10 mouse cellular contexts compared by ENCODE assay signal in genomic region chr17:28080817-28081165, GRCm38 (mm10). TPM values are rescaled to one million over a fixed set of nuclear protein-coding genes. Genes with fewer than 3 reads are reported as not detected.
DNase-seq lines count a peak whose midpoint lies in the region; ATAC-seq and TF ChIP-seq lines count a peak whose summit lies in the region.
"Had no signal": no experiment of that assay in that cellular context is flagged by ENCODE, and none has a peak within 500 bp of the region (broad histone marks: within the 10 kb centered on the region; RNA-seq: fewer than 3 reads in every experiment).

No protein-coding gene starts in this region.

- peaks cover 50% of the 10 kb centered on the region for H3K4me1 ChIP-seq in kidney, embryonic 15.5 days
- H3K4me1 ChIP-seq in embryonic facial prominence, embryonic 14.5 days (ENCODE audit: control insufficient read depth, insufficient read depth, low read length): 0 out of 2 replicates have a peak, but pooled peaks cover 3% of the 10 kb centered on the region
- H3K4me1 ChIP-seq in hindbrain, postnatal 0 days (ENCODE audit: insufficient read depth, low read length): no peaks in the 10 kb centered on the region
- 0 out of 2 replicates have a peak, but pooled peaks cover 4% of the 10 kb centered on the region for H3K4me1 ChIP-seq in midbrain, embryonic 14.5 days (ENCODE audit: control insufficient read depth, insufficient read depth, low read length)

- no peaks in the 10 kb centered on the region for H3K9me3 ChIP-seq in kidney, embryonic 15.5 days (replicated peaks)
- H3K9me3 ChIP-seq in embryonic facial prominence, embryonic 14.5 days (ENCODE audit: control insufficient read depth, low read length): no peaks in the 10 kb centered on the region
- no peaks in the 10 kb centered on the region for H3K9me3 ChIP-seq in hindbrain, postnatal 0 days (ENCODE audit: low read length)
- no peaks in the 10 kb centered on the region for H3K9me3 ChIP-seq in midbrain, embryonic 14.5 days (ENCODE audit: control insufficient read depth, low read length)

- H3K27me3 ChIP-seq in kidney, embryonic 15.5 days: 0 out of 2 replicates have a peak, but pooled peaks cover 7% of the 10 kb centered on the region
- no peaks in the 10 kb centered on the region for H3K27me3 ChIP-seq in embryonic facial prominence, embryonic 14.5 days (replicated peaks; ENCODE audit: control insufficient read depth, insufficient read depth, low read length)
- H3K27me3 ChIP-seq in hindbrain, postnatal 0 days (ENCODE audit: insufficient read depth, low read length): no peaks in the 10 kb centered on the region
- 0 out of 2 replicates have a peak, but pooled peaks cover 2% of the 10 kb centered on the region for H3K27me3 ChIP-seq in midbrain, embryonic 14.5 days (ENCODE audit: control insufficient read depth, insufficient read depth, low read length)

- peak overlapping the region; percentile 100 for H3K4me2 ChIP-seq in kidney, embryonic 15.5 days
- H3K4me2 ChIP-seq in embryonic facial prominence, embryonic 14.5 days (ENCODE audit: low read depth, low read length): peak overlapping the region; percentile 100
- peak overlapping the region; percentile 99 for H3K4me2 ChIP-seq in hindbrain, postnatal 0 days (ENCODE audit: low read depth, low read length)
- H3K4me2 ChIP-seq in midbrain, embryonic 14.5 days (ENCODE audit: low read length): peak overlapping the region; percentile 99

- peak overlapping the region; percentile 71 for H3K4me3 ChIP-seq in kidney, embryonic 15.5 days (replicated peaks)
- H3K4me3 ChIP-seq in embryonic facial prominence, embryonic 14.5 days (ENCODE audit: low read depth, low read length): peak overlapping the region; percentile 67
- H3K4me3 ChIP-seq in hindbrain, postnatal 0 days (ENCODE audit: low read length): no peak overlapping the region
- peak overlapping the region; percentile 55 for H3K4me3 ChIP-seq in midbrain, embryonic 14.5 days (replicated peaks; ENCODE audit: low read depth, low read length)

- H3K9ac ChIP-seq in kidney, embryonic 15.5 days: no peak overlapping the region
- 0 out of 2 replicates have a peak overlapping the region, but pooled peaks have one; percentile 70 for H3K9ac ChIP-seq in embryonic facial prominence, embryonic 14.5 days (ENCODE audit: low read depth, low read length)
- no peak overlapping the region for H3K9ac ChIP-seq in hindbrain, postnatal 0 days (replicated peaks; ENCODE audit: low read length)
- no peak overlapping the region for H3K9ac ChIP-seq in midbrain, embryonic 14.5 days (replicated peaks; ENCODE audit: low read length)

- WGBS in kidney, embryonic 15.5 days: 15% methylated on average over 9 of the region's 9 CpGs
- WGBS in embryonic facial prominence, embryonic 14.5 days: 12% methylated on average over 9 of the region's 9 CpGs
- WGBS in hindbrain, postnatal 0 days: 14% methylated on average over 9 of the region's 9 CpGs
- WGBS in midbrain, embryonic 14.5 days: 7% methylated on average over 9 of the region's 9 CpGs

- no peaks in the 10 kb centered on the region for H3K36me3 ChIP-seq in kidney, embryonic 15.5 days
- H3K36me3 ChIP-seq in embryonic facial prominence, embryonic 14.5 days (ENCODE audit: control insufficient read depth, insufficient read depth, low read length): no peaks in the 10 kb centered on the region
- H3K36me3 ChIP-seq in hindbrain, postnatal 0 days (ENCODE audit: insufficient read depth, low read length): no peaks in the 10 kb centered on the region
- H3K36me3 ChIP-seq in midbrain, embryonic 14.5 days (ENCODE audit: control insufficient read depth, insufficient read depth, low read length): no peaks in the 10 kb centered on the region

- no peak overlapping the region; the same call in 1 of the 2 replicates for H3K27ac ChIP-seq in kidney, embryonic 15.5 days
- H3K27ac ChIP-seq in embryonic facial prominence, embryonic 14.5 days (replicated peaks; ENCODE audit: low read depth, low read length): no peak overlapping the region
- no peak overlapping the region for H3K27ac ChIP-seq in hindbrain, postnatal 0 days
- no peak overlapping the region for H3K27ac ChIP-seq in midbrain, embryonic 14.5 days (replicated peaks; ENCODE audit: low read depth, low read length)

- DNase-seq in kidney, postnatal 25 days: no peak
- no peak for DNase-seq in embryonic facial prominence, embryonic 14.5 days (ENCODE audit: low spot score)
- DNase-seq in hindbrain, postnatal 0 days (ENCODE audit: low spot score): no peak
- DNase-seq in midbrain, embryonic 14.5 days: no peak
- no peak for DNase-seq in left cerebral cortex, adult 11 months (ENCODE audit: low spot score)
- DNase-seq in embryo, embryonic 11 days: no peak
- DNase-seq in frontal cortex, adult 2 months (ENCODE audit: extremely low spot score in 1 of 2, low spot score in 1 of 2): no peak

- ATAC-seq in kidney, embryonic 15.5 days (replicated peaks; ENCODE audit: low FRiP score): no peak
- ATAC-seq in embryonic facial prominence, embryonic 14.5 days (ENCODE audit: low read depth): no peak; the same call in 1 of the 2 replicates
- ATAC-seq in hindbrain, postnatal 0 days: no peak; the same call in 1 of the 2 replicates
- no peak; the same call in 1 of the 2 replicates for ATAC-seq in midbrain, embryonic 14.5 days (ENCODE audit: low FRiP score, low TSS enrichment)

- no peak for TF ChIP-seq CTCF in hindbrain, postnatal 0 days (IDR thresholded peaks at IDR 0.05; ENCODE audit: low read depth)

RNA-seq across cellular contexts. Expression of gene Tcp11, which starts 0.4 kb away (rescaled TPM):
- polyA plus RNA-seq in kidney, embryonic 15.5 days (2015; fragmentation: Nextera tagmentation; extraction: Ambion mirVana): 5.8 and 6.1 TPM in 2 replicates
- 1.4 and 2.4 TPM in 2 replicates for polyA plus RNA-seq in embryonic facial prominence, embryonic 14.5 days (2014; fragmentation: Nextera tagmentation; extraction: Ambion mirVana)
- 2.9 and 3.6 TPM in 2 replicates for total RNA-seq in hindbrain, postnatal 0 days (2014; rRNA removed)
- 1.9 and 2.0 TPM in 2 replicates for polyA plus RNA-seq in hindbrain, postnatal 0 days (2015; fragmentation: Nextera tagmentation; extraction: Ambion mirVana)
- 0.88 and 1.1 TPM in 2 replicates for polyA plus RNA-seq in midbrain, embryonic 14.5 days (2014; fragmentation: Nextera tagmentation; extraction: Ambion mirVana)
- polyA plus RNA-seq in frontal cortex, adult 2 months (2012; rRNA removed): 0.55 and 1.0 TPM in 2 replicates
- total RNA-seq: heart, postnatal 14 days had no signal
- polyA plus RNA-seq: adrenal gland, adult 2 months had no signal
